Mouse (Mus musculus) thymus, adult 2 months (tissue): ENCODE measurements at regions not wholly inside any gene's neighbourhood (a gene's known extent, or its start where the extent isn't known, plus 50 kb on each side); places are given as distances from the start of the nearest gene placed in this dataset.

Experiments used
- DNase-seq: peaks from one replicate; pipeline ENCODE4 v3.0.0; 2021
- H3K27ac ChIP-seq: fragments of 200-500 bp; 2 replicates; pipeline ENCODE4 v1.5.1; 2012; ENCODE audit warnings: low read length, control low read depth; ENCODE audit not compliant: control insufficient read depth, insufficient read depth
- H3K27me3 ChIP-seq: fragments of 200-500 bp; 2 replicates; pipeline ENCODE4 v1.6.1; 2012; ENCODE audit warnings: mild to moderate bottlenecking, low read length, moderate library complexity, mixed read lengths; ENCODE audit not compliant: control insufficient read depth, insufficient read depth
- H3K36me3 ChIP-seq: fragments of 200-500 bp; 2 replicates; pipeline ENCODE4 v1.6.1; 2012; ENCODE audit warnings: mild to moderate bottlenecking, low read length, moderate library complexity; ENCODE audit not compliant: control insufficient read depth, insufficient read depth
- H3K4me1 ChIP-seq: fragments of 200-500 bp; replicated peaks from 2 replicates; pipeline ENCODE4 v1.6.1; 2012; ENCODE audit warnings: low read length; ENCODE audit not compliant: control insufficient read depth, insufficient read depth
- H3K4me3 ChIP-seq: fragments of 200-500 bp; 2 replicates; pipeline ENCODE4 v1.5.1; 2012; ENCODE audit warnings: mild to moderate bottlenecking, low read length, control low read depth, moderate library complexity; ENCODE audit not compliant: control insufficient read depth, insufficient read depth
- CTCF ChIP-seq: fragments of 200-500 bp; IDR thresholded peaks from 2 replicates; pipeline ENCODE4 v1.5.1; 2012; ENCODE audit warnings: mild to moderate bottlenecking, control low read depth, low read length, moderate library complexity, borderline replicate concordance; ENCODE audit not compliant: control insufficient read depth, poor library complexity, insufficient read depth; ENCODE audit errors: extremely low read depth
- POLR2A ChIP-seq: fragments of 200-500 bp; IDR thresholded peaks from 2 replicates; pipeline ENCODE4 v1.6.1; 2012; ENCODE audit warnings: mild to moderate bottlenecking, low read length, control low read depth, moderate library complexity; ENCODE audit not compliant: control insufficient read depth, poor library complexity, insufficient read depth; ENCODE audit errors: extremely low read depth
- WGBS: fragments of 180-500 bp; shearing (Covaris S2); methylation state at CpG from one replicate; pipeline ENCODE4 v1.1.7; 2018; 5-methylcytosine and 5-hydroxymethylcytosine counted together

GRCm38 (mm10) chr1:88838661-88839274, 136.7 kb upstream of the Arl4c start:
- Histone ChIP-seq H3K27ac (no peak overlapping the region), H3K36me3 (no peaks in the 10 kb centered on the region), H3K4me1 (no peaks in the 10 kb centered on the region), H3K4me3 (no peak overlapping the region), H3K27me3 (no peaks in the 10 kb centered on the region)
- WGBS: 79% methylated on average over 11 of the region's 11 CpGs
- TF ChIP-seq CTCF (no peak), POLR2A (no peak)
- DNase-seq: no peak

- no peaks in the 10 kb centered on the region for H3K27me3 ChIP-seq
- WGBS: 18% methylated on average over 3 of the region's 3 CpGs
- H3K36me3 ChIP-seq: no peaks in the 10 kb centered on the region
- no peaks in the 10 kb centered on the region for H3K4me1 ChIP-seq
- no peak overlapping the region for H3K4me3 ChIP-seq
- no peak overlapping the region for H3K27ac ChIP-seq
- TF ChIP-seq CTCF (no peak), POLR2A (no peak)
- no peak for DNase-seq
Measured at GRCm38 (mm10) chr1:88839407-88839976, 137.5 kb upstream of the Arl4c start.

- no peak overlapping the region for H3K4me3 ChIP-seq
- TF ChIP-seq CTCF (no peak), POLR2A (no peak)
- H3K27ac ChIP-seq: no peak overlapping the region
- no peaks in the 10 kb centered on the region for H3K27me3 ChIP-seq
- H3K36me3 ChIP-seq: no peaks in the 10 kb centered on the region
- 79% methylated on average over 9 of the region's 9 CpGs for WGBS
- no peaks in the 10 kb centered on the region for H3K4me1 ChIP-seq
- no peak for DNase-seq
Measured at GRCm38 (mm10) chr1:88839977-88840628, 138.1 kb upstream of the Arl4c start.

- Histone ChIP-seq H3K27ac (no peak overlapping the region), H3K4me3 (no peak overlapping the region), H3K36me3 (no peaks in the 10 kb centered on the region), H3K27me3 (no peaks in the 10 kb centered on the region), H3K4me1 (no peaks in the 10 kb centered on the region)
- TF ChIP-seq POLR2A: no peak
- TF ChIP-seq CTCF: no peak
- no peak for DNase-seq
- 91% methylated on average over 9 of the region's 9 CpGs for WGBS
Measured at GRCm38 (mm10) chr1:88840991-88841592, 139.1 kb upstream of the Arl4c start.

- no peak overlapping the region for H3K27ac ChIP-seq
- no peaks in the 10 kb centered on the region for H3K27me3 ChIP-seq
- no peaks in the 10 kb centered on the region for H3K36me3 ChIP-seq
- no peaks in the 10 kb centered on the region for H3K4me1 ChIP-seq
- no peak for DNase-seq
- no peak overlapping the region for H3K4me3 ChIP-seq
- 87% methylated on average over 16 of the region's 16 CpGs for WGBS
- TF ChIP-seq POLR2A: no peak
- TF ChIP-seq CTCF: no peak
Measured at GRCm38 (mm10) chr1:88847333-88848091, 145.5 kb upstream of the Arl4c start.

GRCm38 (mm10) chr1:88848246-88848645, 146.2 kb upstream of the Arl4c start:
- Histone ChIP-seq H3K4me3 (no peak overlapping the region), H3K36me3 (no peaks in the 10 kb centered on the region), H3K27me3 (no peaks in the 10 kb centered on the region), H3K27ac (no peak overlapping the region), H3K4me1 (no peaks in the 10 kb centered on the region)
- no peak for DNase-seq
- WGBS: 83% methylated on average over 8 of the region's 8 CpGs
- TF ChIP-seq CTCF (no peak), POLR2A (no peak)
